Mouse (Mus musculus) hindbrain, postnatal 0 days (tissue): Measurements from ENCODE around the gene Med20. TPM values are rescaled to one million over a fixed set of nuclear protein-coding genes. Genes with fewer than 3 reads are reported as not detected.
A peak's percentile ranks its signal among the peaks of the same experiment; 100 is the strongest.
"Not testable (repeated sequence)": the region's sequence is repeated elsewhere in the genome, so short reads cannot be mapped to it uniquely, and the experiment has no call there.

Experiments
- ATAC-seq: fragments of 200-750 bp; cut with Nextera tagmentation; 2 replicates; pipeline ENCODE4 v1.8.0; 2017; ENCODE audit warnings: mild to moderate bottlenecking, moderate TSS enrichment, moderate library complexity
- DNase-seq: peaks from one replicate; pipeline ENCODE4 v3.0.0-alpha.2; 2015; ENCODE audit warnings: low spot score
- H3K27ac ChIP-seq: fragments of 300-500 bp; sonication (generic); 2 replicates; pipeline ENCODE4 v1.5.1; 2014; ENCODE audit warnings: mild to moderate bottlenecking
- H3K27me3 ChIP-seq: fragments of 300-500 bp; sonication (generic); 2 replicates; pipeline ENCODE4 v1.6.1; 2014; ENCODE audit warnings: low read length, mixed read lengths; ENCODE audit not compliant: insufficient read depth
- H3K36me3 ChIP-seq: fragments of 300-500 bp; sonication (generic); 2 replicates; pipeline ENCODE4 v1.6.1; 2014; ENCODE audit warnings: low read length, mixed read lengths; ENCODE audit not compliant: insufficient read depth
- H3K4me1 ChIP-seq: fragments of 300-500 bp; sonication (generic); 2 replicates; pipeline ENCODE4 v1.6.1; 2014; ENCODE audit warnings: antibody characterized with exemption, low read length, mixed read lengths; ENCODE audit not compliant: insufficient read depth
- H3K4me2 ChIP-seq: fragments of 300-500 bp; sonication (generic); 2 replicates; pipeline ENCODE4 v1.6.1; 2014; ENCODE audit warnings: low read depth, mild to moderate bottlenecking, low read length, moderate library complexity, mixed read lengths
- H3K4me3 ChIP-seq: fragments of 300-500 bp; sonication (generic); 2 replicates; pipeline ENCODE4 v1.5.1; 2014; ENCODE audit warnings: low read length
- H3K9ac ChIP-seq: fragments of 300-500 bp; sonication (generic); replicated peaks from 2 replicates; pipeline ENCODE4 v1.6.1; 2014; ENCODE audit warnings: mild to moderate bottlenecking, low read length, moderate library complexity, mixed read lengths
- H3K9me3 ChIP-seq: fragments of 300-500 bp; sonication (generic); 2 replicates; pipeline ENCODE4 v1.6.1; 2016; ENCODE audit warnings: low read length, mixed read lengths
- CTCF ChIP-seq: IDR thresholded peaks from 2 replicates; pipeline ENCODE4 v1.5.1; 2016; ENCODE audit warnings: antibody characterized with exemption, control low read depth, low read depth
- WGBS: fragments of 180-500 bp; shearing (Covaris S2); extraction: QIAGEN DNeasy Blood & Tissue Kit; methylation state at CpG from one replicate; pipeline ENCODE4 v1.1.7; 2014; 5-methylcytosine and 5-hydroxymethylcytosine counted together
- polyA plus RNA-seq: library from polyadenylated mRNA; unstranded; fragments of >200 nt; fragmentation: Nextera tagmentation; extraction: Ambion mirVana; gene quantifications from 2 replicates; pipeline ENCODE4 v1.2.1, GENCODE M21; 2015
- total RNA-seq: library from RNA; depleted of rRNA; stranded (reverse); fragments of >200 nt; gene quantifications from 2 replicates; pipeline ENCODE4 v1.2.3, GENCODE M21; 2014

Gene Med20
- total and polyA plus RNA-seq, 2 experiments from 2014 or later: 27.3 to 27.9 TPM

DNA sequence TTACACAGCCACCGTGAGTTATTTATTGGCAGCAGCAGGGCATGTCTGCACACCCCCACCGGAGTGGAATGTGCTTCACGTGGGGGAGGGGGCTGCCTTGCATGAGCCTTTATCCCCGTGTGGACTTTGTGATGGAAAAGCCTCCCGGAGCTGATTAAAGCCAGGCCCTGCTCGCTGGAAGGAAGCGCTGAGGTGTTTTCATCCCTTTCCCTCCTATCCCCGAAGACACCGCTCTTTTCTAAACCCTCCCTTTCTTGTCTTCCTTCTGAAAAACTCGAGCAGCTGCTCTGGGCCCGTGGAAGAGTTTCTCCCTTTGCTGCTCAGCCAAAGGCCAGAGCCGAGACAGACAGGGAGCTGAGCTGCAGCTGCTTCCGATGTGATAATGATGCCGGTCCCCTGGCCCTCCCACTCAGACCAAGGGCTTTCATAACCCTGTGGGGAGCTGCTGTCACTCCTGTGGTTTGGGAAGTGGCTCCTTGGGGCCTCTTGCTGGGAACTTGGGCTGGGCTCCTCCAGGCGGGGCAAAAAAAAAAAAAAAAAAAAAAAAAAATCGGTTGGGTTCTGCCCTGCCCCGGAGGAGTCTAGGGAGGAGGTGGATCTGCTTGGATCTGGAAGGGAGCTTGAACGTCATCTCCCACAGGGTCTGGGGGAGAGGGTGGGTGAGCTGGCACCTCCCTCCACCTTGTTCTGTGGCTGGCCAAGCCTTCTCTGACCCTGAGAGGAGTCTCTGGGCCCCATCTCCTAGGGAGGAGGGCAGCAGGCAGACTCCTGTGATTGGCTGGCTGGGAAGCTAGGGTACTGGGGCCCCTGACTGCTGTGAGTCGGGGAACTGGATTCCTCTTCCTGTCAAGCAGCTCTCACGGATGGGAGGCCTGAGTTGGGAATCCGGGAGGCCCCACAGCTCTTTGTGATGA lies 15.9 kb upstream of the Med20 start:
- DNase-seq (peak; percentile 58), ATAC-seq (peak; percentile 16; the same call in 1 of the 2 replicates)
- no peaks in the 10 kb centered on the region for H3K4me1 ChIP-seq
- peak overlapping the region; percentile 93 for H3K4me2 ChIP-seq
- no peak for TF ChIP-seq CTCF
- no peaks in the 10 kb centered on the region for H3K27me3 ChIP-seq
- peak overlapping the region; percentile 63 for H3K4me3 ChIP-seq
- H3K9me3 ChIP-seq: no peaks in the 10 kb centered on the region
- WGBS: 5% methylated on average over 21 of the region's 21 CpGs
- H3K36me3 ChIP-seq: peaks cover 10% of the 10 kb centered on the region; the same call in 1 of the 2 replicates
- peak overlapping the region; percentile 65; the same call in 1 of the 2 replicates for H3K9ac ChIP-seq
- peak overlapping the region; percentile 72 for H3K27ac ChIP-seq

DNA sequence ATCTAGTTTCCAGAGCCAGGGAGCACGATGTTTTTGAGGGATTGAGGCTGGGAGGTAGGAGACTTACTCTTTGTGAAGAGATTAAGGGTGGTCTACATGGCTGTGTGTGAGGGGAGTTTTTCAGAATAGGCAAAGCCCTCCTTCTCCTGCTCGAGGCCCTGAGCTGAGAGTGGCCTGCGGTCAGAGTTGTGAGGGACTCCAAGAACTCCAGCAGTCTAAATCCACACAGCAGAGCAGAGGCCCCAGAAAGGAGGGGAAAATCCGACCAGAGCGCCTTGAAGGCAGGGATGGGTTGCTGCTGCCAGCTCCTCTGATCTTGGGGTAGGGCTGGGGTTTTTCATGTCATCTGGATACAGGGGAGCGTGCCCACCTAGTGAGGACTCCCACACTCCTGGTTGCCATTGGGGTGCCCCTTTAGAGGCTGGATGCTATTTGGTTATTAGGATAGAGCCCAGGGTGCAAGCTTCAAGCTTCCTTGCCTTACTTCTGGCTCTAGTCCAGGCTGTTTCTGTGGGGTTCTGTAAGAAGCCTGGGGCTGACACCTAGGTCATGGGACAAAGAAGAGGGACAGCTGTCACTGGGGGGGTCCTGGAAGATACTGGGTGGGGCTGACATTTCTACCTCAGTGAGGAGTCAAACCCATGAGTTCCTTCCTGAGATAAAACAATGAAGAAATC lies 15.1 kb upstream of the Med20 start:
- Histone ChIP-seq H3K9me3 (no peaks in the 10 kb centered on the region), H3K4me2 (peak overlapping the region; percentile 93), H3K4me1 (no peaks in the 10 kb centered on the region), H3K27me3 (no peaks in the 10 kb centered on the region), H3K9ac (peak overlapping the region; percentile 65; the same call in 1 of the 2 replicates), H3K4me3 (no peak overlapping the region), H3K27ac (peak overlapping the region; percentile 72), H3K36me3 (peaks cover 17% of the 10 kb centered on the region)
- DNase-seq: no peak
- WGBS: 30% methylated on average over 6 of the region's 6 CpGs
- no peak for ATAC-seq
- no peak for TF ChIP-seq CTCF

DNA sequence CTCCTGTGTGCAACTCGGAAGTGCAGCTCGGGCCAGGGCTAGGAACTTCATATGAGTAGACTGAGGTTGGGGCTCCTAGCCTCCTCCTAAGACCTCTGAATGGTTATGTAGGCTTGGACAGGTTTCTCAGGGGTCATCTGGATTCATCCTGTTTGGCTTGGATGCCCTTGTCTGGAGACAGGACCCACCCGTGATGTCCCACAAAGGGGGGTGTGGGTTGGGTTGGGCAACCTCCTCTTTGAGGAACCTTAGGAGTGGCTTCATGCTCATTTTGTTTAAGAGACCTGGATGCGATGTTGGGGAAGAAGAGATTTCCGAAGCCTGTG lies 14.6 kb upstream of the Med20 start:
- DNase-seq: no peak
- Histone ChIP-seq H3K36me3 (peaks cover 22% of the 10 kb centered on the region), H3K27me3 (no peaks in the 10 kb centered on the region), H3K27ac (0 out of 2 replicates have a peak overlapping the region, but pooled peaks have one; percentile 29), H3K9ac (no peak overlapping the region), H3K4me1 (no peaks in the 10 kb centered on the region), H3K4me2 (0 out of 2 replicates have a peak overlapping the region, but pooled peaks have one; percentile 93), H3K4me3 (no peak overlapping the region), H3K9me3 (no peaks in the 10 kb centered on the region)
- no peak for ATAC-seq
- TF ChIP-seq CTCF: no peak
- 67% methylated on average over 5 of the region's 5 CpGs for WGBS

DNA sequence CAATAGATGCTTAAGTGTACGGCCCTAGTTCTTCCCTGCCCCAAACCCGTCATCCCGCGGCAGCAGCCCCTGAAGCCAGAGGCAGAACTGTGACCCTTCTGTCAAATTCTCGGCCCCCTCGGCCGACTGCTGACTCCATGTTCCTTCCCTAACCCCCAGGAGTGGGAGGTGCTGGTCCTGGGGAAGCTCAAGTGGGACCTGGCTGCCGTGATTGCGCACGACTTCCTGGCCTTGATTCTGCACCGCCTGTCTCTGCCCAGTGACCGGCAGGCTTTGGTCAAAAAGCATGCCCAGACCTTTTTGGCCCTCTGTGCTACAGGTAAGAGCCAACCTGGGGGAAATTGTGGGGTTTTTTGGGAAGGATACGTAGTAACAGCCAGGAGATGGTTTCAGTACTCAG lies 14.1 kb upstream of the Med20 start:
- DNase-seq (no peak), ATAC-seq (no peak)
- H3K36me3 ChIP-seq: peaks cover 27% of the 10 kb centered on the region
- no peaks in the 10 kb centered on the region for H3K9me3 ChIP-seq
- H3K27me3 ChIP-seq: no peaks in the 10 kb centered on the region
- no peak overlapping the region for H3K4me3 ChIP-seq
- H3K4me2 ChIP-seq: no peak overlapping the region
- 0 out of 2 replicates have a peak overlapping the region, but pooled peaks have one; percentile 29 for H3K27ac ChIP-seq
- no peaks in the 10 kb centered on the region for H3K4me1 ChIP-seq
- WGBS: 71% methylated on average over 13 of the region's 13 CpGs
- no peak for TF ChIP-seq CTCF
- H3K9ac ChIP-seq: no peak overlapping the region

DNA sequence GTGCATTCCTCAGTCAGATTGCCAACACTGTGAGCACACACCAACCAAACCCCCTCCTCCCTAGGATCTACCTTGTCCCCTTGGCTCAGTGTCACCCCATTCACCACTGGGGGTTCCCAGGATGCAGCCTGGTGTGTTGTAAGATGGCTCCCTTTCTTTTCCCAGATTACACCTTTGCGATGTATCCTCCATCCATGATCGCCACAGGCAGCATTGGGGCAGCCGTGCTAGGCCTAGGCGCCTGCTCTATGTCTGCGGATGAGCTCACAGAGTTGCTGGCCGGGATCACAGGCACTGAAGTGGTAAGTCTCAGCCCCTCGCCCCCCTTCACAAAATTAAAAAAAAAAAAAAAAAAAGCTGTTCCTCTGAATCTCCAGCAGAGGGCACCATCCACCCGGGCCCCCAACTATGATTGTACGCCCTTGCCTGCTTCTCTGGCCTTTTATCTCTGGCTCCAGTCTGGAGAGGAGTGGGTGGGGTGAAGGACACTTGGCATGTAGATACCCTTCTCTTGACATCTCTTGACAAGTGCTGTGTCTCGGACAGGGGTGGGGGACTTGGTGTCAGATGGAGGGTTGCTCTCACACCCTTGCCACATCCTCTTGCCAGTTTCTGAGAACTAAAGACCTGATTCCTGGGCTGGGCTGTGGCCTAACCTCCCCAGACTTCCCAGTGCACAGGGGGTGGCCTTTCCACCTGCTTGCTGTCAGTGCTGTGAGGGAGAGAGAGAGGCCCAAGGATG lies 13.4 kb upstream of the Med20 start:
- 21% methylated on average over 10 of the region's 10 CpGs for WGBS
- H3K27me3 ChIP-seq: no peaks in the 10 kb centered on the region
- DNase-seq (peak; percentile 65), ATAC-seq (peak; percentile 41)
- no peaks in the 10 kb centered on the region for H3K9me3 ChIP-seq
- no peak overlapping the region for H3K9ac ChIP-seq
- TF ChIP-seq CTCF: peak; percentile 81
- peaks cover 27% of the 10 kb centered on the region for H3K36me3 ChIP-seq
- H3K4me3 ChIP-seq: no peak overlapping the region
- no peak overlapping the region for H3K4me2 ChIP-seq
- H3K4me1 ChIP-seq: no peaks in the 10 kb centered on the region
- peak overlapping the region; percentile 41; the same call in 1 of the 2 replicates for H3K27ac ChIP-seq

DNA sequence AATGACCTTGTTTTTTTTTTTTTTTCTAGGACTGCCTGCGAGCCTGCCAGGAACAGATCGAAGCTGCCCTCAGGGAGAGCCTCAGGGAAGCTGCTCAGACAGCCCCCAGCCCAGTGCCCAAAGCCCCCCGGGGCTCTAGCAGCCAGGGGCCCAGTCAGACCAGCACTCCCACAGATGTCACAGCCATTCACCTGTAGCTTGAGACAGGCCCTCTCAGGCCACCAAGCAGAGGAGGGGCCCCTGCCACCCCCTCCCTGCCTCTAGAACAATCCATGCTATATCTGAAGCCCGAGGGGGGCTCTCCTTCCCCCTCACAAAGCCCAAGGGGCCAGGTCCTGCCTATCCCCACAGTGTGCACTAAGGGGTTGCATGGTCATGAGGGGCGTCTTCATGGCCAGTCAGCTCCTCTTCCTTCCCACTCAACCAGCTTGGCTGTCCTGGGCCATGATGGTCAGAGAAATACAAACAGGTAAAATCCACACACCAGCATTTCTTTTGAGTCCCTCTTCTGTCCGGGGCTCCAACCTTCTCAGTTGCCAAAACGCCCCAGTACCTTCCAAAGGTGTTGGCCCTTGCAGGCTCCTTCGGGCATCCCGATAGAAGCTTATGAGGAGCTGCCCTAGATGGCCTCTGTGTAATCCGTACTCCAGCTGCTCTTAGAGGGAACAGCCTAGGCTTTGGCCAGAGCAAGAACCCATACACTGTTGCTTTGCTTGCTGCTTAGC lies 12.6 kb upstream of the Med20 start:
- not testable (repeated sequence) for H3K4me1 ChIP-seq, H3K27me3 ChIP-seq, H3K9me3 ChIP-seq, H3K9ac ChIP-seq, H3K4me3 ChIP-seq, ATAC-seq, DNase-seq, H3K4me2 ChIP-seq
- 83% methylated on average over 10 of the region's 10 CpGs for WGBS
- peaks cover 28% of the 10 kb centered on the region for H3K36me3 ChIP-seq
- H3K27ac ChIP-seq: peak overlapping the region; percentile 41; the same call in 1 of the 2 replicates
